Mouse (Mus musculus) hindbrain, embryonic 11.5 days (tissue): ENCODE data around the gene Aurkb. TPM values are rescaled to one million over a fixed set of nuclear protein-coding genes. Genes with fewer than 3 reads are reported as not detected.

ENCODE experiments used
- ATAC-seq: fragments of 200-750 bp; cut with Nextera tagmentation; 2 replicates; pipeline ENCODE4 v1.8.0; 2017; ENCODE audit warnings: mild to moderate bottlenecking, moderate TSS enrichment, moderate library complexity; ENCODE audit not compliant: low FRiP score
- DNase-seq: peaks from one replicate; pipeline ENCODE4 v3.0.0-alpha.2; 2015; ENCODE audit warnings: low spot score
- H3K27ac ChIP-seq: fragments of 300-500 bp; sonication (generic); 2 replicates; pipeline ENCODE4 v1.5.1; 2014; ENCODE audit warnings: mild to moderate bottlenecking, low read depth, low read length
- H3K27me3 ChIP-seq: fragments of 300-500 bp; sonication (generic); 2 replicates; pipeline ENCODE4 v1.6.1; 2014; ENCODE audit warnings: mild to moderate bottlenecking, low read length, moderate library complexity, mixed read lengths; ENCODE audit not compliant: control insufficient read depth, insufficient read depth
- H3K36me3 ChIP-seq: fragments of 300-500 bp; sonication (generic); 2 replicates; pipeline ENCODE4 v1.6.1; 2014; ENCODE audit warnings: mild to moderate bottlenecking, low read length, moderate library complexity, mixed read lengths; ENCODE audit not compliant: control insufficient read depth, insufficient read depth
- H3K4me1 ChIP-seq: fragments of 300-500 bp; sonication (generic); replicated peaks from 2 replicates; pipeline ENCODE4 v1.6.1; 2014; ENCODE audit warnings: low read length, mixed read lengths; ENCODE audit not compliant: control insufficient read depth, insufficient read depth
- H3K4me2 ChIP-seq: fragments of 300-500 bp; sonication (generic); replicated peaks from 2 replicates; pipeline ENCODE4 v1.6.1; 2014; ENCODE audit warnings: mild to moderate bottlenecking, low read depth, low read length
- H3K4me3 ChIP-seq: fragments of 300-500 bp; sonication (generic); 2 replicates; pipeline ENCODE4 v1.5.1; 2014; ENCODE audit warnings: low read depth, low read length
- H3K9ac ChIP-seq: fragments of 300-500 bp; sonication (generic); 2 replicates; pipeline ENCODE4 v1.6.1; 2014; ENCODE audit warnings: low read depth, low read length
- H3K9me3 ChIP-seq: fragments of 300-500 bp; sonication (generic); 2 replicates; pipeline ENCODE4 v1.6.1; 2016; ENCODE audit warnings: low read length; ENCODE audit not compliant: control insufficient read depth
- WGBS: fragments of 180-500 bp; shearing (Covaris S2); extraction: QIAGEN DNeasy Blood & Tissue Kit; methylation state at CpG from one replicate; pipeline ENCODE4 v1.1.7; 2014; 5-methylcytosine and 5-hydroxymethylcytosine counted together
- polyA plus RNA-seq: library from polyadenylated mRNA; unstranded; fragments of >200 nt; fragmentation: Nextera tagmentation; extraction: Ambion mirVana; gene quantifications from 2 replicates; pipeline ENCODE4 v1.2.1, GENCODE M21; 2014

Aurkb gene
- polyA plus RNA-seq, 1 experiment from 2014 or later = 131 TPM

DNA sequence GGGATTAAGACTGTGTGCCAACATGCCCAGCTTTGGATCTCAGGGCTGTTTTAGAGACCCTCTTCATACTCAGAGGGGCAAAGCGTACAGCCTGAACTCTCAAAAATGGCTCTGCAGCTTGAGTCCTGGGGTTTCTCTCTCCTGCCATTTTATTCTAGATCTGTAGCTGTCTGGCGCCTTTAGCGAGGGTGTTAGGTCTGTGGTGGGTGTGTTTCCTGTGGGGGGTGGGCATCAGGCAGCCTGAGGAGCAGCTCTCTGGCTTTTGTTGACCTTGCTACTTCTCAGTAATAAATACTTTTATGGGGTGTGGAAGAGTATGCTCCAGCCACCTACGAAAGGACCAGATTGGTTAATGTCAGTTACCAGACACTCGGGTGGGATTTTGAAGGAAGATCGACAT is 32.6 kb downstream of the Aurkb start:
- Histone ChIP-seq H3K27ac (no peak overlapping the region), H3K36me3 (no peaks in the 10 kb centered on the region), H3K9ac (no peak overlapping the region), H3K4me2 (no peak overlapping the region), H3K4me3 (no peak overlapping the region), H3K27me3 (no peaks in the 10 kb centered on the region), H3K4me1 (no peaks in the 10 kb centered on the region), H3K9me3 (no peaks in the 10 kb centered on the region)
- DNase-seq (no peak), ATAC-seq (no peak)
- WGBS = 91% methylated on average over 6 of the region's 6 CpGs

GRCm38 (mm10) chr11:69078805-69079438 is 33.5 kb downstream of the Aurkb start:
- H3K4me2 ChIP-seq = no peak overlapping the region
- H3K4me3 ChIP-seq = no peak overlapping the region
- 72% methylated on average over 5 of the region's 5 CpGs for WGBS
- no peaks in the 10 kb centered on the region for H3K36me3 ChIP-seq
- no peak for ATAC-seq
- H3K9me3 ChIP-seq = no peaks in the 10 kb centered on the region
- no peak overlapping the region for H3K27ac ChIP-seq
- no peak for DNase-seq
- no peak overlapping the region for H3K9ac ChIP-seq
- no peaks in the 10 kb centered on the region for H3K4me1 ChIP-seq
- no peaks in the 10 kb centered on the region for H3K27me3 ChIP-seq

- Histone ChIP-seq H3K4me2 (no peak overlapping the region), H3K9ac (no peak overlapping the region), H3K9me3 (no peaks in the 10 kb centered on the region), H3K36me3 (no peaks in the 10 kb centered on the region), H3K4me1 (no peaks in the 10 kb centered on the region), H3K27ac (no peak overlapping the region), H3K27me3 (no peaks in the 10 kb centered on the region), H3K4me3 (no peak overlapping the region)
- no peak for ATAC-seq
- DNase-seq = no peak
- WGBS = 86% methylated on average over 15 of the region's 15 CpGs
Measured at GRCm38 (mm10) chr11:69080102-69080854, 34.8 kb downstream of the Aurkb start.

DNA sequence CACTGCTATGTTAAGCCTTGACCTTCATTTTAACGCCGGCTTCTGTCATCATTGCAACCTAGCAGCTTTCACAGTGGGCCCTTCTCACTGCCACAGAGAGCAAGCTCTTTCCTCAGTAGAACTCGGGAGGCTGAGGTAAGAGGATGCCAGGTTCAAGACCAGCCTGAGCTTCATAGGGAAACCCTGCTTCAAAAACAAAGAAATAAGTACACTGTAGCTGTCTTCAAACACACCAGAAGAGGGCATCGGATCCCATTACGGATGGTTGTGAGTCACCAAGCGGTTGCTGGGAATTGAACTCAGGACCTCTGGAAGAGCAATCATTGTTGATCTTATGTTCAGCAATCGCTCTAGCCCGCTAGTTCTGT is 35.4 kb downstream of the Aurkb start:
- no peaks in the 10 kb centered on the region for H3K9me3 ChIP-seq
- no peaks in the 10 kb centered on the region for H3K4me1 ChIP-seq
- H3K36me3 ChIP-seq = no peaks in the 10 kb centered on the region
- no peak overlapping the region for H3K9ac ChIP-seq
- no peak overlapping the region for H3K4me3 ChIP-seq
- H3K4me2 ChIP-seq = no peak overlapping the region
- 88% methylated on average over 8 of the region's 8 CpGs for WGBS
- ATAC-seq = no peak
- DNase-seq = no peak
- H3K27me3 ChIP-seq = no peaks in the 10 kb centered on the region
- no peak overlapping the region for H3K27ac ChIP-seq

GRCm38 (mm10) chr11:69081613-69082012 is 36.2 kb downstream of the Aurkb start:
- no peaks in the 10 kb centered on the region for H3K4me1 ChIP-seq
- ATAC-seq (no peak), DNase-seq (no peak)
- no peak overlapping the region for H3K4me3 ChIP-seq
- no peaks in the 10 kb centered on the region for H3K27me3 ChIP-seq
- no peak overlapping the region for H3K4me2 ChIP-seq
- no peaks in the 10 kb centered on the region for H3K9me3 ChIP-seq
- no peaks in the 10 kb centered on the region for H3K36me3 ChIP-seq
- no peak overlapping the region for H3K27ac ChIP-seq
- no peak overlapping the region for H3K9ac ChIP-seq
- 89% methylated on average over 7 of the region's 7 CpGs for WGBS

- ATAC-seq (no peak), DNase-seq (no peak)
- no peaks in the 10 kb centered on the region for H3K9me3 ChIP-seq
- no peaks in the 10 kb centered on the region for H3K27me3 ChIP-seq
- 73% methylated on average over 6 of the region's 6 CpGs for WGBS
- peaks cover 13% of the 10 kb centered on the region for H3K4me1 ChIP-seq
- no peak overlapping the region for H3K9ac ChIP-seq
- H3K4me2 ChIP-seq = no peak overlapping the region
- H3K4me3 ChIP-seq = no peak overlapping the region
- H3K27ac ChIP-seq = no peak overlapping the region
- H3K36me3 ChIP-seq = no peaks in the 10 kb centered on the region
Measured at GRCm38 (mm10) chr11:69085608-69086007, 40.2 kb downstream of the Aurkb start.

DNA sequence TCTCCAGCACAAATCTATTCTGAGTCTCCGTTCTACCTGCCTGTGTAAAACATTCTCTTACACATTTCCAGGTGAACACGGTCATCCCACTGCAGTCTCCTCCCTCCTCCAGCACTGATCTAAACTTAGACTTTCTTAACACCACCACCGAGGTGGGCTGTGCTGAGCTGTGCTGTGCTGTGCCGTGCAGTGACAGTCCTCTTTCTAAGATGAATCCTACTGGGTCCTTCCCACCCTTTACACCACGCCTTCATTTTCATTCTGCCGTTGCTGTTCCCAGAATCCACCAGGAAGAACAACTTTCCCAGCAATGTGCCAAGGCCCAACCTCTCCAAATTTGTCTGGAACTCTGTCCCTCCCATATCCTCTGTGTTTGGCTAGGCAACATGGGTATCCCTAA is 40.9 kb downstream of the Aurkb start:
- Histone ChIP-seq H3K4me1 (peaks cover 13% of the 10 kb centered on the region), H3K27ac (peak overlapping the region; percentile 9; the same call in 1 of the 2 replicates), H3K4me2 (no peak overlapping the region), H3K9me3 (no peaks in the 10 kb centered on the region), H3K4me3 (no peak overlapping the region), H3K27me3 (no peaks in the 10 kb centered on the region), H3K9ac (no peak overlapping the region), H3K36me3 (no peaks in the 10 kb centered on the region)
- ATAC-seq (no peak), DNase-seq (no peak)
- WGBS = 68% methylated on average over 6 of the region's 6 CpGs

GRCm38 (mm10) chr11:69087082-69087481 is 41.6 kb downstream of the Aurkb start:
- DNase-seq (no peak), ATAC-seq (no peak)
- 29% methylated on average over 4 of the region's 4 CpGs for WGBS
- H3K4me3 ChIP-seq = no peak overlapping the region
- H3K27me3 ChIP-seq = no peaks in the 10 kb centered on the region
- H3K9me3 ChIP-seq = no peaks in the 10 kb centered on the region
- H3K4me2 ChIP-seq = no peak overlapping the region
- peaks cover 13% of the 10 kb centered on the region for H3K4me1 ChIP-seq
- peak overlapping the region; percentile 52; the same call in 1 of the 2 replicates for H3K27ac ChIP-seq
- no peak overlapping the region for H3K9ac ChIP-seq
- no peaks in the 10 kb centered on the region for H3K36me3 ChIP-seq

DNA sequence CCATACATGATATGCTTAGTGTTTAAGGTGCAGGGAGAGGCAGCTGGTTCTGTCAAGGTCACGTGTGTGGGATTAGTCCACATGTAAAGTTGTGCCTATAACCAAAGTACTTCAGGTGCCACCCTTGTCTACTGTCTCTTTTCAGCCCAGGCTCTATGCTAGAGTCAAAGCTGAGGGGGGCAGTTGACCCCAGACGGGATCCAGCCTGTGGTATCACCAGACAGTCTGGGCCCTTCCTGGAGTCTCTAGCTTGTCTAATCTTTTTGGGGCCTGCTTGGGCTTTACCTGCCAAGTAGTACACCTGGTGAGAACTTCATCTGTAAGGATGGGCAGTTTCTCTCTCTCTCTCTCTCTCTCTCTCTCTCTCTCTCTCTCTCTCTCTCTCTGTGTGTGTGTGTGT is 42.1 kb downstream of the Aurkb start:
- 0 out of 2 replicates have a peak, but pooled peaks cover 1% of the 10 kb centered on the region for H3K36me3 ChIP-seq
- no peak overlapping the region; the same call in 1 of the 2 replicates for H3K4me2 ChIP-seq
- H3K4me3 ChIP-seq = no peak overlapping the region
- H3K27ac ChIP-seq = peak overlapping the region; percentile 52
- 74% methylated on average over 2 of the region's 2 CpGs for WGBS
- DNase-seq (no peak), ATAC-seq (no peak)
- H3K27me3 ChIP-seq = no peaks in the 10 kb centered on the region
- peaks cover 13% of the 10 kb centered on the region for H3K4me1 ChIP-seq
- H3K9ac ChIP-seq = peak overlapping the region; percentile 89; the same call in 1 of the 2 replicates
- H3K9me3 ChIP-seq = no peaks in the 10 kb centered on the region
